Mouse (Mus musculus) CD8-positive naive resting alpha-beta T cell, adult 2 months (primary cell): ENCODE results near the gene Gm10722.
"Not testable (repeated sequence)": the region's sequence is repeated elsewhere in the genome, so short reads cannot be mapped to it uniquely, and the experiment has no call there.

Experiments
- DNase-seq, 2 experiments: peaks; one replicate each; pipeline ENCODE4 v3.0.0; 2022; ENCODE audit warnings: low read depth in 2 of 2, low spot score in 2 of 2

Gene Gm10722

DNA sequence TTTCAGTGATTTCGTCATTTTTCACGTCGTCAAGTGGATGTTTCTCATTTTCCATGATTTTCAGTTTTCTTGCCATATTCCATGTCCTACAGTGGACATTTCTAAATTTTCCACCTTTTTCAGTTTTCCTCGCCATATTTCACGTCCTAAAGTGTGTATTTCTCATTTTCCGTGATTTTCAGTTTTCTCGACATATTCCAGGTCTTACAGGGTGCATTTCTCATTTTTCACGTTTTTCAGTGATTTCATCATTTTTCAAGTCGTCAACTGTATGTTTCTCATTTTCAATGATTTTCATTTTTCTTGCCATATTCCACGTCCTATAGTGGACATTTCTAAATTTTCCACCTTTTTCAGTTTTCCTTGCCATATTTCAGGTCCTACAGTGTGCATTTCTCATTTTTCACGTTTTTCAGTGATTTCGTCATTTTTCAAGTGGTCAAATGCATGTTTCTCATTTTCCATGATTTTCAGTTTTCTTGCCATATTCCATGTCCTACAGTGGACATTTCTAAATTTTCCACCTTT lies at the start of gene Gm10722:
Gene Gm10722 (plus strand): TSS at position 478 of the 528 bp plus-strand sequence.
- peak; percentile 49 to 54 for DNase-seq

DNA sequence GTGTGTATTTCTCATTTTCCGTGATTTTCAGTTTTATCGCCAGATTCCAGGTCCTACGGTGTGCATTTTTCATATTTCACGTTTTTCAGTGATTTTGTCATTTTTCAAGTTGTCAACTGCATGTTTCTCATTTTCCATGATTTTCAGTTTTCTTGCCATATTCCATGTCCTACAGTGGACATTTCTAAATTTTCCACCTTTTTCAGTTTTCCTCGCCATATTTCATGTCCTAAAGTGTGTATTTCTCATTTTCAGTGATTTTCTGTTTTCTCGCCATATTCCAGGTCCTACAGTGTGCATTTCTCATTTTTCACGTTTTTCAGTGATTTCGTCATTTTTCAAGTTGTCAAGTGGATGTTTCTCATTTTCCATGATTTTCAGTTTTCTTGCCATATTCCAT lies 284 bp downstream of the Gm10722 start:
- DNase-seq: peak; percentile 51 to 66

DNA sequence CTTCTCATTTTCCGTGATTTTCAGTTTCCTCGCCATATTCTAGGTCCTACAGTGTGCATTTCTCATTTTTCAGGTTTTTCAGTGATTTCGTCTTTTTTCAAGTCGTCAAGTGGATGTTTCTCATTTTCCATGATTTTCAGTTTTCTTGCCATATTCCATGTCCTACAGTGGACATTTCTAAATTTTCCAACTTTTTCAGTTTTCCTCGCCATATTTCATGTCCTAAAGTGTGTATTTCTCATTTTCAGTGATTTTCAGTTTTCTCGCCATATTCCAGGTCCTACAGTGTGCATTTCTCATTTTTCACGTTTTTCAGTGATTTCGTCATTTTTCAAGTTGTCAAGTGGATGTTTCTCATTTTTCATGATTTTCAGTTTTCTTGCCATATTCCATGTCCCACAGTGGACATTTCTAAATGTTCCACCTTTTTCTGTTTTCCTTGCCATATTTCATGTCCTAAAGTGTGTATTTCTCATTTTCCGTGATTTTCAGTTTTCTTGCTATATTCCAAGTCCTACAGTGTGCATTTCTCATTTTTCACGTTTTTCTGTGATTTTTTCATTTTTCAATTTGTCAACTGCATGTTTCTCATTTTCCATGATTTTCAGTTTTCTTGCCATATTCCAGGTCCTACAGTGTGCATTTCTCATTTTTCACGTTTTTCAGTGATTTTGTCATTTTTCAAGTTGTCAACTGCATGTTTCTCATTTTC lies 1.4 kb downstream of the Gm10722 start:
- DNase-seq: peak; percentile 100

DNA sequence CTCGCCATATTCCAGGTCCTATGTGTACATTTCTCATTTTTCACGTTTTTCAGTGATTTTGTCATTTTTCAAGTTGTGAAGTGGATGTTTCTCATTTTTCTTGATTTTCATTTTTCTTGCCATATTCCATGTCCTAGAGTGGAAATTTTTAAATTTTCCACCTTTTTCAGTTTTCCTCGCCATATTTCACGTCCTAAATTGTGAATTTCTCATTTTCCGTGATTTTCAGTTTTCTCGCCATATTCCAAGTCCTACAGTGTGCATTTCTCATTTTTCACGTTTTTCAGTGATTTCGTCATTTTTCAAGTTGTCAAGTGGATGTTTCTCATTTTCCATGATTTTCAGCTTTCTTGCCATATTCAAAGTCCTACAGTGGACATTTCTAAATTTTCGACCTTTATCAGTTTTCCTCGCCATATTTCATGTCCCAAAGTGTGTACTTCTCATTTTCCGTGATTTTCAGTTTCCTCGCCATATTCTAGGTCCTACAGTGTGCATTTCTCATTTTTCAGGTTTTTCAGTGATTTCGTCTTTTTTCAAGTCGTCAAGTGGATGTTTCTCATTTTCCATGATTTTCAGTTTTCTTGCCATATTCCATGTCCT lies 2.2 kb downstream of the Gm10722 start, which contains the start of gene Gm11168:
Gene Gm11168 (plus strand): TSS at position 553 of the 603 bp plus-strand sequence.
- DNase-seq: not testable (repeated sequence)

DNA sequence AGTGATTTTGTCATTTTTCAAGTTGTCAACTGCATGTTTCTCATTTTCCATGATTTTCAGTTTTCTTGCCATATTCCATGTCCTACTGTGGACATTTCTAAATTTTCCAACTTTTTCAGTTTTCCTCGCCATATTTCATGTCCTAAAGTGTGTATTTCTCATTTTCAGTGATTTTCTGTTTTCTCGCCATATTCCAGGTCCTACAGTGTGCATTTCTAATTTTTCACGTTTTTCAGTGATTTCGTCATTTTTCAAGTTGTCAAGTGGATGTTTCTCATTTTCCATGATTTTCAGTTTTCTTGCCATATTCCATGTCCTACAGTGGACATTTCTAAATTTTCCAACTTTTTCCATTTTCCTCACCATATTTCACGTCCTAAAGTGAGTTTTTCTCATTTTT lies 5.5 kb downstream of the Gm10722 start:
- not testable (repeated sequence) for DNase-seq

DNA sequence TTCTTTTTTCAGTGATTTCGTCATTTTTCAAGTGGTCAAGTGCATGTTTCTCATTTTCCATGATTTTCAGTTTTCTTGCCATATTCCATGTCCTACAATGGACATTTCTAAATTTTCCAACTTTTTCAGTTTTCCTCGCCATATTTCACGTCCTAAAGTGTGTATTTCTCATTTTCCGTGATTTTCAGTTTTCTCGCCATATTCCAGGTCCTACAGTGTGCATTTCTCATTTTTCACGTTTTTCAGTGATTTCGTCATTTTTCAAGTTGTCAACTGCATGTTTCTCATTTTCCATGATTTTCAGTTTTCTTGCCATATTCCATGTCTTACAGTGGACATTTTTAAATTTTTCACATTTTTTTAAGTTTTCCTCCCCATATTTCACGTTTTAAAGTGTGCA lies 5.9 kb downstream of the Gm10722 start:
- DNase-seq: peak; percentile 100

DNA sequence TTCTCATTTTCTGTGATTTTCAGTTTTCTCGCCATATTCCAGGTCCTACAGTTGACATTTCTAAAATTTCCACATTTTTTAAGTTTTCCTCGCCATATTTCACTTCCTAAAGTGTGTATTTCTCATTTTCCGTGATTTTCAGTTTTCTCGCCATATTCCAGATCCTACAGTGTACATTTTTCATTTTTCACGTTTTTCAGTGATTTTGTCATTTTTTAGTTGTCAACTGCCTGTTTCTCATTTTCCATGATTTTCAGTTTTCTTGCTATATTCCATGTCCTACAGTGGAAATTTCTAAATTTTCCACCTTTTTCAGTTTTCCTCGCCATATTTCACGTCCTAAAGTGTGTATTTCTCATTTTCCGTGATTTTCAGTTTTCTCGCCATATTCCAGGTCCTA lies 6.5 kb downstream of the Gm10722 start:
- DNase-seq: not testable (repeated sequence)

DNA sequence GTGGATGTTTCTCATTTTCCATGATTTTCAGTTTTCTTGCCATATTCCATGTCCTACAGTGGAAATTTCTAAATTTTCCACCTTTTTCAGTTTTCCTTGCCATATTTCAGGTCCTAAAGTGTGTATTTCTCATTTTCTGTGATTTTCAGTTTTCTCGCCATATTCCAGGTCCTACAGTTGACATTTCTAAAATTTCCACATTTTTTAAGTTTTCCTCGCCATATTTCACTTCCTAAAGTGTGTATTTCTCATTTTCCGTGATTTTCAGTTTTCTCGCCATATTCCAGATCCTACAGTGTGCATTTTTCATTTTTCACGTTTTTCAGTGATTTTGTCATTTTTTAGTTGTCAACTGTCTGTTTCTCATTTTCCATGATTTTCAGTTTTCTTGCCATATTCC lies 8.6 kb downstream of the Gm10722 start:
- not testable (repeated sequence) for DNase-seq

DNA sequence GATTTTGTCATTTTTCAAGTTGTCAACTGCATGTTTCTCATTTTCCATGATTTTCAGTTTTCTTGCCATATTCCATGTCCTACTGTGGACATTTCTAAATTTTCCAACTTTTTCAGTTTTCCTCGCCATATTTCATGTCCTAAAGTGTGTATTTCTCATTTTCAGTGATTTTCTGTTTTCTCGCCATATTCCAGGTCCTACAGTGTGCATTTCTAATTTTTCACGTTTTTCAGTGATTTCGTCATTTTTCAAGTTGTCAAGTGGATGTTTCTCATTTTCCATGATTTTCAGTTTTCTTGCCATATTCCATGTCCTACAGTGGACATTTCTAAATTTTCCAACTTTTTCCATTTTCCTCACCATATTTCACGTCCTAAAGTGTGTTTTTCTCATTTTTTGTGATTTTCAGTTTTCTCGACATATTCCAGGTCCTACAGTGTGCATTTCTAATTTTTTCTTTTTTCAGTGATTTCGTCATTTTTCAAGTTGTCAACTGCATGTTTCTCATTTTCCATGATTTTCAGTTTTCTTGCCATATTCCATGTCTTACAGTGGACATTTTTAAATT lies 11.4 kb downstream of the Gm10722 start:
- not testable (repeated sequence) for DNase-seq

DNA sequence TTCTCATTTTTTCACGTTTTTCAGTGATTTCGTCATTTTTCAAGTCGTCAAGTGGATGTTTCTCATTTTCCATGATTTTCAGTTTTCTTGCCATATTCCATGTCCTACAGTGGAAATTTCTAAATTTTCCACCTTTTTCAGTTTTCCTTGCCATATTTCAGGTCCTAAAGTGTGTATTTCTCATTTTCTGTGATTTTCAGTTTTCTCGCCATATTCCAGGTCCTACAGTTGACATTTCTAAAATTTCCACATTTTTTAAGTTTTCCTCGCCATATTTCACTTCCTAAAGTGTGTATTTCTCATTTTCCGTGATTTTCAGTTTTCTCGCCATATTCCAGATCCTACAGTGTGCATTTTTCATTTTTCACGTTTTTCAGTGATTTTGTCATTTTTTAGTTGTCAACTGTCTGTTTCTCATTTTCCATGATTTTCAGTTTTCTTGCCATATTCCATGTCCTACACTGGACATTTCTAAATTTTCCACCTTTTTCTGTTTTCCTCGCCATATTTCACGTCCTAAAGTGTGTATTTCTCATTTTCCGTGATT lies 12.1 kb downstream of the Gm10722 start, which contains the start of gene Gm10721:
Gene Gm10721 (plus strand): TSS at position 408 of the 547 bp plus-strand sequence.
- not testable (repeated sequence) for DNase-seq

DNA sequence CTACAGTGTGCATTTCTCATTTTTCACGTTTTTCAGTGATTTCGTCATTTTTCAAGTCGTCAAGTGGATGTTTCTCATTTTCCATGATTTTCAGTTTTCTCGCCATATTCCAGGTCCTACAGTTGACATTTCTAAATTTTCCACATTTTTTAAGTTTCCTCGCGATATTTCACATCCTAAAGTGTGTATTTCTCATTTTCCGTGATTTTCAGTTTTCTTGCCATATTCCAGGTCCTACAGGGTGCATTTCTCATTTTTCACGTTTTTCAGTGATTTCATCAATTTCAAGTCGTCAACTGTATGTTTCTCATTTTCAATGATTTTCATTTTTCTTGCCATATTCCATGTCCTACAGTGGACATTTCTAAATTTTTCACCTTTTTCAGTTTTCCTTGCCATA lies 14.6 kb downstream of the Gm10722 start, which contains the start of gene Gm10720:
Gene Gm10720 (plus strand): TSS at position 301 of the 400 bp plus-strand sequence.
- not testable (repeated sequence) for DNase-seq

DNA sequence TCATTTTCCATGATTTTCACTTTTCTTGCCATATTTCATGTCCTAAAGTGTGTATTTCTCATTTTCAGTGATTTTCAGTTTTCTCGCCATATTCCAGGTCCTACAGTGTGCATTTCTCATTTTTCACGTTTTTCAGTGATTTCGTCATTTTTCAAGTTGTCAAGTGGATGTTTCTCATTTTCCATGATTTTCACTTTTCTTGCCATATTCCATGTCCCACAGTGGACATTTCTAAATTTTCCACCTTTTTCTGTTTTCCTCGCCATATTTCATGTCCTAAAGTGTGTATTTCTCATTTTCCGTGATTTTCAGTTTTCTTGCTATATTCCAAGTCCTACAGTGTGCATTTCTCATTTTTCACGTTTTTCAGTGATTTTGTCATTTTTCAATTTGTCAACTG lies 15.2 kb downstream of the Gm10722 start:
- not testable (repeated sequence) for DNase-seq

DNA sequence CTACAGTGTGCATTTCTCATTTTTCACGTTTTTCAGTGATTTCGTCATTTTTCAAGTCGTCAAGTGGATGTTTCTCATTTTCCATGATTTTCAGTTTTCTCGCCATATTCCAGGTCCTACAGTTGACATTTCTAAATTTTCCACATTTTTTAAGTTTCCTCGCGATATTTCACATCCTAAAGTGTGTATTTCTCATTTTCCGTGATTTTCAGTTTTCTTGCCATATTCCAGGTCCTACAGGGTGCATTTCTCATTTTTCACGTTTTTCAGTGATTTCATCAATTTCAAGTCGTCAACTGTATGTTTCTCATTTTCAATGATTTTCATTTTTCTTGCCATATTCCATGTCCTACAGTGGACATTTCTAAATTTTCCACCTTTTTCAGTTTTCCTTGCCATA lies 16.4 kb downstream of the Gm10722 start, which contains the start of gene Gm10719:
Gene Gm10719 (plus strand): TSS at position 301 of the 400 bp plus-strand sequence.
- DNase-seq: not testable (repeated sequence)

DNA sequence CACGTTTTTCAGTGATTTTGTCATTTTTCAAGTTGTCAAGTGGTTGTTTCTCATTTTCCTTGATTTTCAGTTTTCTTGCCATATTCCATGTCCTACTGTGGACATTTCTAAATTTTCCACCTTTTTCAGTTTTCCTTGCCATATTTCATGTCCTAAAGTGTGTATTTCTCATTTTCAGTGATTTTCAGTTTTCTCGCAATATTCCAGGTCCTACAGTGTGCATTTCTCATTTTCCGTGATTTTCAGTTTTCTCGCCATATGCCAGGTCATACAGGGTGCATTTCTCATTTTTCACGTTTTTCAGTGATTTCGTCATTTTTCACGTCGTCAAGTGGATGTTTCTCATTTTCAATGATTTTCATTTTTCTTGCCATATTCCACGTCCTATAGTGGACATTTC lies 18.2 kb downstream of the Gm10722 start:
- peak in 1 of 2 experiments; percentile 100 for DNase-seq

DNA sequence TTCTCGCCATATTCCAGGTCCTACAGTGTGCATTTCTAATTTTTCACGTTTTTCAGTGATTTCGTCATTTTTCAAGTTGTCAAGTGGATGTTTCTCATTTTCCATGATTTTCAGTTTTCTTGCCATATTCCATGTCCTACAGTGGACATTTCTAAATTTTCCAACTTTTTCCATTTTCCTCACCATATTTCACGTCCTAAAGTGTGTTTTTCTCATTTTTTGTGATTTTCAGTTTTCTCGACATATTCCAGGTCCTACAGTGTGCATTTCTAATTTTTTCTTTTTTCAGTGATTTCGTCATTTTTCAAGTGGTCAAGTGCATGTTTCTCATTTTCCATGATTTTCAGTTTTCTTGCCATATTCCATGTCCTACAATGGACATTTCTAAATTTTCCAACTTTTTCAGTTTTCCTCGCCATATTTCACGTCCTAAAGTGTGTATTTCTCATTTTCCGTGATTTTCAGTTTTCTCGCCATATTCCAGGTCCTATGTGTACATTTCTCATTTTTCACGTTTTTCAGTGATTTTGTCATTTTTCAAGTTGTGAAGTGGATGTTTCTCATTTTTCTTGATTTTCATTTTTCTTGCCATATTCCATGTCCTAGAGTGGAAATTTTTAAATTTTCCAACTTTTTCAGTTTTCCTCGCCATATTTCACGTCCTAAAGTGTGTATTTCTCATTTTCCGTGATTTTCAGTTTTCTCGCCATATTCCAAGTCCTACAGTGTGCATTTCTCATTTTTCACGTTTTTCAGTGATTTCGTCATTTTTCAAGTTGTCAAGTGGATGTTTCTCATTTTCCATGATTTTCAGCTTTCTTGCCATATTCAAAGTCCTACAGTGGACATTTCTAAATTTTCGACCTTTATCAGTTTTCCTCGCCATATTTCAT lies 19.4 kb downstream of the Gm10722 start:
- DNase-seq: peak; percentile 69 to 86

DNA sequence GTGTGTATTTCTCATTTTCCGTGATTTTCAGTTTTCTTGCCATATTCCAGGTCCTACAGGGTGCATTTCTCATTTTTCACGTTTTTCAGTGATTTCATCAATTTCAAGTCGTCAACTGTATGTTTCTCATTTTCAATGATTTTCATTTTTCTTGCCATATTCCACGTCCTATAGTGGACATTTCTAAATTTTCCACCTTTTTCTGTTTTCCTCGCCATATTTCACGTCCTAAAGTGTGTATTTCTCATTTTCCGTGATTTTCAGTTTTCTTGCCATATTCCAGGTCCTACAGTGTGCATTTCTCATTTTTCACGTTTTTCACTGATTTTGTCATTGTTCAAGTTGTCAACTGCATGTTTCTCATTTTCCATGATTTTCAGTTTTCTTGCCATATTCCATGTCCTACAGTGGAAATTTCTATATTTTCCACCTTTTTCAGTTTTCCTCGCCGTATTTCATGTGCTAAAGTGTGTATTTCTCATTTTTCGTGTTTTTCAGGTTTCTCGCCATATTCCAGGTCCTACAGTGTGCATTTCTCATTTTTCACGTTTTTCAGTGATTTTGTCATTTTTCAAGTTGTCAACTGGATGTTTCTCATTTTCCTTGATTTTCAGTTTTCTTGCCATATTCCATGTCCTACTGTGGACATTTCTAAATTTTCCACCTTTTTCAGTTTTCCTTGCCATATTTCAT lies 21.7 kb downstream of the Gm10722 start:
- peak; percentile 90 to 92 for DNase-seq

DNA sequence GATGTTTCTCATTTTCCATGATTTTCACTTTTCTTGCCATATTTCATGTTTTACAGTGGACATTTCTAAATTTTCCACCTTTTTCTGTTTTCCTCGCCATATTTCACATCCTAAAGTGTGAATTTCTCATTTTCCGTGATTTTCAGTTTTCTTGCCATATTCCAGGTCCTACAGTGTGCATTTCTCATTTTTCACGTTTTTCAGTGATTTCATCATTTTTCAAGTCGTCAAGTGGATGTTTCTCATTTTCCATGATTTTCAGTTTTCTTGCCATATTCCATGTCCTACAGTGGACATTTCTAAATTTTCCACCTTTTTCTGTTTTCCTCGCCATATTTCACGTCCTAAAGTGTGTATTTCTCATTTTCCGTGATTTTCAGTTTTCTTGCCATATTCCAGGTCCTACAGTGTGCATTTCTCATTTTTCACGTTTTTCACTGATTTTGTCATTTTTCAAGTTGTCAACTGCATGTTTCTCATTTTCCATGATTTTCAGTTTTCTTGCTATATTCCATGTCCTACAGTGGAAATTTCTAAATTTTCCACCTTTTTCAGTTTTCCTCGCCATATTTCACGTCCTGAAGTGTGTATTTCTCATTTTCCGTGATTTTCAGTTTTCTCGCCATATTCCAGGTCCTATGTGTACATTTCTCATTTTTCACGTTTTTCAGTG lies 22.7 kb downstream of the Gm10722 start, which contains the start of gene Gm10718:
Gene Gm10718 (plus strand): TSS at position 236 of the 673 bp plus-strand sequence.
- peak; percentile 80 to 82 for DNase-seq

DNA sequence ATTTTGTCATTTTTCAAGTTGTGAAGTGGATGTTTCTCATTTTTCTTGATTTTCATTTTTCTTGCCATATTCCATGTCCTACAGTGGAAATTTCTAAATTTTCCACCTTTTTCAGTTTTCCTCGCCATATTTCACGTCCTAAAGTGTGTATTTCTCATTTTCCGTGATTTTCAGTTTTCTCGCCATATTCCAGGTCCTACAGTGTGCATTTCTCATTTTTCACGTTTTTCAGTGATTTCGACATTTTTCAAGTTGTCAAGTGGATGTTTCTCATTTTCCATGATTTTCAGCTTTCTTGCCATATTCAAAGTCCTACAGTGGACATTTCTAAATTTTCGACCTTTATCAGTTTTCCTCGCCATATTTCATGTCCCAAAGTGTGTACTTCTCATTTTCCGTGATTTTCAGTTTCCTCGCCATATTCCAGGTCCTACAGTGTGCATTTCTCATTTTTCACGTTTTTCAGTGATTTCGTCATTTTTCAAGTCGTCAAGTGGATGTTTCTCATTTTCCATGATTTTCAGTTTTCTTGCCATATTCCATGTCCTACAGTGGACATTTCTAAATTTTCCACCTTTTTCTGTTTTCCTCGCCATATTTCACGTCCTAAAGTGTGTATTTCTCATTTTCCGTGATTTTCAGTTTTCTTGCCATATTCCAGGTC lies 23.4 kb downstream of the Gm10722 start:
- peak; percentile 100 for DNase-seq
